27 mouse cellular contexts compared by ENCODE assay signal in the genomic region with DNA sequence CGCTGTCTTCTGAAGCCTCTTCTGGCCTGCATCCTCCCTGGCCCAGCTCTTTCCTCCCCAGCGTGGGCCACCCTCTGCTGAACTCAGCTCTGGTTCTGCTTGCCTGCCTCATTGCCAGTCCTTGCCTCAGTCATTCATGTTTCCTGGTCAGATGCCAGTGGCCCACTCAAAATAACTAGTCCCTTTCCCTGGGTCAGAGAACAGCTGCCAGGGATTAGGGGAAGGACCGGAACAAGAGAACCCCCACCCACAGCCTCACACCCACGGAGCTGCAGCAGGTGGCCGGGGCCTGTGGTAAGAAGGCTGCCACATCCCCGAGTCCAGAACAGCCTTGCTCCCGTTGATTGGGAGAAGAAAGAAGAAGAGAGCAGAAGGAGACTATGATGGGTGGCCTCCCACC.
"Had no signal": no experiment of that assay in that cellular context is flagged by ENCODE, and none has a peak within 500 bp of the region (broad histone marks: within the 10 kb centered on the region; RNA-seq: fewer than 3 reads in every experiment).

No protein-coding gene starts in this region.

- H3K9ac ChIP-seq: heart, embryonic 12.5 days; hindbrain, embryonic 12.5 days; hindbrain, embryonic 14.5 days; intestine, embryonic 15.5 days; limb, embryonic 12.5 days; liver, embryonic 13.5 days had no signal

- H3K4me3 ChIP-seq: gastrocnemius, adult 2 months; heart, embryonic 10.5 days; heart, embryonic 12.5 days; hindbrain, embryonic 10.5 days; hindbrain, embryonic 12.5 days; intestine, embryonic 15.5 days; layer of hippocampus, adult 2 months; left cerebral cortex, adult 2 months; limb, embryonic 12.5 days; liver, embryonic 13.5 days had no signal

- DNase-seq: gastrocnemius, adult 2 months; gastrocnemius, postnatal 10 days; gastrocnemius, postnatal 25 days; heart, adult 18-20 months; heart, postnatal 10 days; heart, postnatal 4 days; kidney, adult 18-20 months; kidney, adult 8-10 months; kidney, postnatal 10 days; kidney, postnatal 25 days; kidney, postnatal 4 days; left cerebral cortex, postnatal 4 days; liver; liver, embryonic 13.5 days had no signal

- ATAC-seq: hindbrain, embryonic 16.5 days; inflammation-experienced regulatory T-cells, adult 6 months; intestine, embryonic 15.5 days; intestine, postnatal 0 days had no signal

- H3K4me2 ChIP-seq: heart, embryonic 12.5 days; hindbrain, embryonic 12.5 days; hindbrain, embryonic 14.5 days; intestine, embryonic 15.5 days; limb, embryonic 12.5 days; liver, embryonic 11.5 days; liver, embryonic 13.5 days had no signal

- H3K27ac ChIP-seq: gastrocnemius, adult 2 months; heart, embryonic 10.5 days; hindbrain, embryonic 10.5 days; hindbrain, embryonic 12.5 days; hindbrain, embryonic 14.5 days; intestine, embryonic 15.5 days; layer of hippocampus, adult 2 months; left cerebral cortex, adult 2 months; limb, embryonic 12.5 days; liver, embryonic 13.5 days had no signal

- H3K36me3 ChIP-seq: heart, embryonic 10.5 days; heart, embryonic 12.5 days; hindbrain, embryonic 10.5 days; hindbrain, embryonic 12.5 days; intestine, embryonic 15.5 days; limb, embryonic 12.5 days; liver, embryonic 13.5 days had no signal

- H3K27me3 ChIP-seq: heart, embryonic 12.5 days; hindbrain, embryonic 12.5 days; intestine, embryonic 15.5 days; limb, embryonic 12.5 days had no signal

- H3K9me3 ChIP-seq: heart, embryonic 10.5 days; heart, embryonic 12.5 days; hindbrain, embryonic 10.5 days; hindbrain, embryonic 12.5 days; intestine, embryonic 15.5 days; limb, embryonic 12.5 days; liver, embryonic 13.5 days had no signal
